Mouse (Mus musculus): ENCODE measurements around the gene Adrm1. TPM values are rescaled to one million over a fixed set of nuclear protein-coding genes. Genes with fewer than 3 reads are reported as not detected.

Adrm1 gene
- total and polyA plus RNA-seq, 3 experiments = 76.0 to 89.0 (median 79.2) TPM

DNA sequence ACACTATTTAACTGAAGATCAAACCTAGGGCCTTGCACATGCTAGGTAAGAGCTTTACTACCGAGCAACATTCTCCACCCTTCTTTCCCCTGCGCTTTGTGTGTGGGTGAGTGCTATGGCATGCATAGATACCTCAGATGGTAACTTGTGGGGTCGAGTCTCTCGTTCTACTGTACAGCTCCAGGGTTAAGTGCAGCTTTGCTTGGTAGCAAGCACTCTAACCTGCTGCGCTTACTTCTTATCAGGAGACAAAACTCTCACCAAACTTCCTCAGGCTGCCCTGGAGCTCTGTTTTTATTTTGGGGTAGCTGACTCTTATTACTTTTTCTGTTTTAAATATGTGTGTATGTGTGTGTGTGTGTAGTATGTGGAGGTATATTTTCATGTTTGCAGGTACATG lies 35.9 kb upstream of the Adrm1 start:
- no peak for DNase-seq
- TF ChIP-seq POLR2A (IDR thresholded peaks at IDR 0.05; ENCODE audit: insufficient read depth, low read depth, low read length) (no peak), CTCF (IDR thresholded peaks at IDR 0.05) (no peak), EP300 (IDR thresholded peaks at IDR 0.05; ENCODE audit: insufficient read depth, low read depth, low read length) (no peak)
- Histone ChIP-seq H3K27me3 (ENCODE audit: control insufficient read depth, insufficient read depth, low read length) (no peaks in the 10 kb centered on the region), H3K27ac (no peak overlapping the region), H3K4me1 (ENCODE audit: control insufficient read depth, insufficient read depth, low read length) (peaks cover 9% of the 10 kb centered on the region; the same call in 1 of the 2 replicates), H3K4me3 (no peak overlapping the region), H3K79me2 (replicated peaks; ENCODE audit: control insufficient read depth, insufficient read depth, low read length) (peaks cover 6% of the 10 kb centered on the region), H3K36me3 (ENCODE audit: control insufficient read depth, insufficient read depth, low read length) (peaks cover 3% of the 10 kb centered on the region), H3K9ac (ENCODE audit: low read depth, low read length) (no peak overlapping the region)
- intact Hi-C loops (cut with DNase I) = no loop called here
- WGBS = 73% methylated on average over 5 of the region's 5 CpGs

DNA sequence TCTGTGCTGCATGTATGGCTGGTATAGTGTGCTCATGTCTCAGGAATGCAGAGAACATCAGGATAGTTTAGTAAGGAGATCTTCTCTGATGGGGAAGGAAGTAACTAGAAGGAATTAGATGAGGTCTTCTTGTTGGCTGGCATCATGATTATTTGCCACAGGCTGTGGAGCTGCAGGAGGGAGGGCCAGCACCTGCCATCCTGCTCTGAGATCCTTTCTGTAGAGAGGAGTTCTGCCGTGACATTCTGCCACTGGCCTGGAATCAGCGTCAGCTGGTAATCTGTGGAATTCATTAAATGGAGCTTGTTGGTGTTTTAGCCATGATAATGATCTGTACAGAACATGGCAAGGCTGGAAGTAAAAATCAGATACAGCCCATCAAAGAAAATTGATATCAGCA lies 25.2 kb upstream of the Adrm1 start:
- H3K79me2 ChIP-seq (replicated peaks; ENCODE audit: control insufficient read depth, insufficient read depth, low read length) = no peaks in the 10 kb centered on the region
- peaks cover 1% of the 10 kb centered on the region; the same call in 1 of the 2 replicates for H3K4me1 ChIP-seq (ENCODE audit: control insufficient read depth, insufficient read depth, low read length)
- H3K4me3 ChIP-seq = no peak overlapping the region
- 0 out of 2 replicates have a peak, but pooled peaks cover 3% of the 10 kb centered on the region for H3K36me3 ChIP-seq (ENCODE audit: control insufficient read depth, insufficient read depth, low read length)
- intact Hi-C loops (cut with DNase I) = no loop called here
- 78% methylated on average over 2 of the region's 2 CpGs for WGBS
- H3K9ac ChIP-seq (ENCODE audit: low read depth, low read length) = no peak overlapping the region
- DNase-seq = no peak
- no peak overlapping the region for H3K27ac ChIP-seq
- H3K27me3 ChIP-seq (ENCODE audit: control insufficient read depth, insufficient read depth, low read length) = no peaks in the 10 kb centered on the region
- no peak for TF ChIP-seq EP300 (IDR thresholded peaks at IDR 0.05; ENCODE audit: insufficient read depth, low read depth, low read length)
- TF ChIP-seq CTCF (IDR thresholded peaks at IDR 0.05) = no peak
- TF ChIP-seq POLR2A (IDR thresholded peaks at IDR 0.05; ENCODE audit: insufficient read depth, low read depth, low read length) = no peak

- WGBS = 54% methylated on average over 6 of the region's 6 CpGs
- Histone ChIP-seq H3K36me3 (ENCODE audit: control insufficient read depth, insufficient read depth, low read length) (0 out of 2 replicates have a peak, but pooled peaks cover 3% of the 10 kb centered on the region), H3K79me2 (replicated peaks; ENCODE audit: control insufficient read depth, insufficient read depth, low read length) (no peaks in the 10 kb centered on the region), H3K27me3 (ENCODE audit: control insufficient read depth, insufficient read depth, low read length) (no peaks in the 10 kb centered on the region), H3K4me3 (no peak overlapping the region), H3K9ac (ENCODE audit: low read depth, low read length) (no peak overlapping the region), H3K4me1 (ENCODE audit: control insufficient read depth, insufficient read depth, low read length) (peaks cover 1% of the 10 kb centered on the region; the same call in 1 of the 2 replicates), H3K27ac (peak overlapping the region; percentile 34)
- TF ChIP-seq CTCF (IDR thresholded peaks at IDR 0.05) = no peak
- TF ChIP-seq EP300 (IDR thresholded peaks at IDR 0.05; ENCODE audit: insufficient read depth, low read depth, low read length) = no peak
- TF ChIP-seq POLR2A (IDR thresholded peaks at IDR 0.05; ENCODE audit: insufficient read depth, low read depth, low read length) = no peak
- intact Hi-C loops (cut with DNase I) = no loop called here
- peak in 1 of 2 experiments; percentile 20 for DNase-seq
These were observed 23.9 kb upstream of the Adrm1 start for GRCm38 (mm10) chr2:180147379-180147778.

- WGBS = 67% methylated on average over 9 of the region's 9 CpGs
- H3K36me3 ChIP-seq (ENCODE audit: control insufficient read depth, insufficient read depth, low read length) = 0 out of 2 replicates have a peak, but pooled peaks cover 3% of the 10 kb centered on the region
- intact Hi-C loops (cut with DNase I) = no loop called here
- no peaks in the 10 kb centered on the region for H3K27me3 ChIP-seq (ENCODE audit: control insufficient read depth, insufficient read depth, low read length)
- no peaks in the 10 kb centered on the region for H3K79me2 ChIP-seq (replicated peaks; ENCODE audit: control insufficient read depth, insufficient read depth, low read length)
- no peak for DNase-seq
- H3K27ac ChIP-seq = no peak overlapping the region
- TF ChIP-seq EP300 (IDR thresholded peaks at IDR 0.05; ENCODE audit: insufficient read depth, low read depth, low read length) (no peak), CTCF (IDR thresholded peaks at IDR 0.05) (no peak), POLR2A (IDR thresholded peaks at IDR 0.05; ENCODE audit: insufficient read depth, low read depth, low read length) (no peak)
- no peak overlapping the region for H3K9ac ChIP-seq (ENCODE audit: low read depth, low read length)
- peaks cover 1% of the 10 kb centered on the region; the same call in 1 of the 2 replicates for H3K4me1 ChIP-seq (ENCODE audit: control insufficient read depth, insufficient read depth, low read length)
- no peak overlapping the region for H3K4me3 ChIP-seq
These were observed 22.7 kb upstream of the Adrm1 start for GRCm38 (mm10) chr2:180148551-180148950.

DNA sequence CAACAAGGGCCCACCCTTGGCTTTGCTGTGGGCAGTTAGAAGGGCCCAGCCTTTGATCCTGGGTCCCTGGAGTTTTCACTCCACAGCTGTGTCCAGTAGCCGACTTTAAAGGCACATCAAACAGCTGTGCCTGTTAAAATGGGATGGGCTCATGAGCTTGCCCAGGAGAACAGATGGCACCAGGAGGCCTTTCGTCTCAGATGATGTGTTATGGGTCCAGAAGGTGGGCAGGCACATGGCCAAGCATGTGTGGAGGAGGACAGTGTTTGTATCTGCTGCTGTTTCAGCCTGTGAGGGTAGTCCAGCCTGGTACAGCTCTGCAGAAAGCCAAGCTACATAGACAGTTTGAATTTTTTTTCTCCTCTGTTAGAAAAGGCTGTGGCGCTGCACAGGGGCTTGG lies 16.5 kb upstream of the Adrm1 start:
- H3K27me3 ChIP-seq (ENCODE audit: control insufficient read depth, insufficient read depth, low read length) = no peaks in the 10 kb centered on the region
- WGBS = 73% methylated on average over 3 of the region's 3 CpGs
- H3K9ac ChIP-seq (ENCODE audit: low read depth, low read length) = no peak overlapping the region
- H3K36me3 ChIP-seq (ENCODE audit: control insufficient read depth, insufficient read depth, low read length) = no peaks in the 10 kb centered on the region
- TF ChIP-seq CTCF (IDR thresholded peaks at IDR 0.05) = no peak
- TF ChIP-seq POLR2A (IDR thresholded peaks at IDR 0.05; ENCODE audit: insufficient read depth, low read depth, low read length) = no peak
- no peak for TF ChIP-seq EP300 (IDR thresholded peaks at IDR 0.05; ENCODE audit: insufficient read depth, low read depth, low read length)
- H3K27ac ChIP-seq = no peak overlapping the region
- no peak overlapping the region for H3K4me3 ChIP-seq
- H3K4me1 ChIP-seq (ENCODE audit: control insufficient read depth, insufficient read depth, low read length) = no peaks in the 10 kb centered on the region
- DNase-seq = no peak
- intact Hi-C loops (cut with DNase I) = no loop called here
- H3K79me2 ChIP-seq (replicated peaks; ENCODE audit: control insufficient read depth, insufficient read depth, low read length) = no peaks in the 10 kb centered on the region

GRCm38 (mm10) chr2:180158627-180159026 lies 12.7 kb upstream of the Adrm1 start:
- TF ChIP-seq CTCF (IDR thresholded peaks at IDR 0.05) (no peak), EP300 (IDR thresholded peaks at IDR 0.05; ENCODE audit: insufficient read depth, low read depth, low read length) (no peak), POLR2A (IDR thresholded peaks at IDR 0.05; ENCODE audit: insufficient read depth, low read depth, low read length) (no peak)
- Histone ChIP-seq H3K79me2 (replicated peaks; ENCODE audit: control insufficient read depth, insufficient read depth, low read length) (no peaks in the 10 kb centered on the region), H3K27me3 (ENCODE audit: control insufficient read depth, insufficient read depth, low read length) (no peaks in the 10 kb centered on the region), H3K4me3 (no peak overlapping the region), H3K27ac (no peak overlapping the region), H3K9ac (ENCODE audit: low read depth, low read length) (no peak overlapping the region), H3K36me3 (ENCODE audit: control insufficient read depth, insufficient read depth, low read length) (no peaks in the 10 kb centered on the region), H3K4me1 (ENCODE audit: control insufficient read depth, insufficient read depth, low read length) (no peaks in the 10 kb centered on the region)
- DNase-seq = no peak
- WGBS = 84% methylated on average over 3 of the region's 3 CpGs
- intact Hi-C loops (cut with DNase I) = no loop called here
